Mouse (Mus musculus) CD4-positive naive resting alpha-beta T cell, adult 57 days (primary cell): Measurements from ENCODE around the gene Cltb. TPM values are rescaled to one million over a fixed set of nuclear protein-coding genes. Genes with fewer than 3 reads are reported as not detected.

Source experiments
- total RNA-seq: library from RNA; stranded (reverse); gene quantifications from one replicate; pipeline ENCODE4 v1.2.4, GENCODE M21; 2023

The Cltb gene
- 40.3 TPM for total RNA-seq

GRCm38 (mm10) chr13:54610972-54611754 lies at the start of gene Cltb:
Gene Cltb (minus strand): TSS chr13:54611344.

GRCm38 (mm10) chr13:54621155-54621932 lies 10.2 kb upstream of the Cltb start, which contains the start of gene Faf2:
Gene Faf2 (plus strand): TSS chr13:54621784.

GRCm38 (mm10) chr13:54589996-54590951 lies 20.9 kb downstream of the Cltb start, which contains the start of the genes Nop16 and Higd2a:
Gene Nop16 (minus strand): TSS chr13:54590090.
Gene Higd2a (plus strand): TSS chr13:54590207.

GRCm38 (mm10) chr13:54574854-54575481 lies 36.2 kb downstream of the Cltb start, which contains the start of gene Arl10:
Gene Arl10 (plus strand): TSS chr13:54575015.

GRCm38 (mm10) chr13:54565201-54565581 lies 46.0 kb downstream of the Cltb start, which contains the start of gene 4833439L19Rik:
Gene 4833439L19Rik (minus strand): TSS chr13:54565435.

Other genes with a start within 250 kb of the Cltb start
- gene Cplx2, start 240.0 kb downstream of the Cltb start, total RNA-seq: 0.80 TPM
- gene Thoc3, start 142.5 kb downstream of the Cltb start, total RNA-seq: 28.1 TPM
- 42.3 TPM for gene Simc1, start 107.6 kb downstream of the Cltb start, total RNA-seq
- gene 4833439L19Rik, start 45.9 kb downstream of the Cltb start, total RNA-seq: 39.7 TPM
- 2.6 TPM for gene Arl10, start 36.3 kb downstream of the Cltb start, total RNA-seq
- gene Nop16, start 21.3 kb downstream of the Cltb start, total RNA-seq: 16.4 TPM
- 90.5 TPM for gene Higd2a, start 21.1 kb downstream of the Cltb start, total RNA-seq
- gene Faf2, start 10.4 kb upstream of the Cltb start, total RNA-seq: 56.0 TPM
- gene Rnf44, start 82.6 kb upstream of the Cltb start, total RNA-seq: 206 TPM
- not detected for gene Cdhr2, start 90.1 kb upstream of the Cltb start, total RNA-seq
- gene Gprin1, start 138.5 kb upstream of the Cltb start, total RNA-seq: not detected
- gene Sncb, start 155.3 kb upstream of the Cltb start, total RNA-seq: not detected
- not detected for gene Eif4e1b, start 172.7 kb upstream of the Cltb start, total RNA-seq
- 1.8 TPM for gene Tspan17, start 178.0 kb upstream of the Cltb start, total RNA-seq